Mouse (Mus musculus) CH12.LX (cell line): ENCODE measurements around the gene Lurap1. TPM values are rescaled to one million over a fixed set of nuclear protein-coding genes. Genes with fewer than 3 reads are reported as not detected.

ENCODE experiments used
- DNase-seq: peaks from one replicate; pipeline ENCODE4 v3.0.0-alpha.2; 2013; ENCODE audit errors: extremely low read depth
- H3K27ac ChIP-seq: 2 replicates; pipeline ENCODE4 v1.5.1; 2012; ENCODE audit warnings: low read depth, mild to moderate bottlenecking, control low read depth, moderate library complexity; ENCODE audit not compliant: insufficient read depth
- H3K27me3 ChIP-seq: replicated peaks from 2 replicates; pipeline ENCODE3; 2012; ENCODE audit warnings: inconsistent platforms
- H3K36me3 ChIP-seq, 2 experiments: replicated peaks in 1 of 2; 2 replicates each; pipeline versions ENCODE3 to v1.6.1; 2012; ENCODE audit warnings: inconsistent platforms in 1 of 2, low read length in 1 of 2, mild to moderate bottlenecking in 1 of 2, mixed read lengths in 1 of 2, moderate library complexity in 1 of 2; ENCODE audit not compliant: control insufficient read depth in 1 of 2, insufficient read depth in 1 of 2
- H3K4me1 ChIP-seq, 2 experiments: 2 replicates each; pipeline ENCODE4 v1.6.1; 2012; ENCODE audit warnings: inconsistent platforms in 1 of 2, moderate library complexity in 1 of 2; ENCODE audit not compliant: insufficient read depth in 2 of 2, control insufficient read depth in 1 of 2
- H3K4me2 ChIP-seq: 2 replicates; pipeline ENCODE4 v1.6.1; 2012; ENCODE audit warnings: low read depth, mild to moderate bottlenecking, control low read depth; ENCODE audit not compliant: poor library complexity, insufficient read depth, severe bottlenecking
- H3K4me3 ChIP-seq, 3 experiments: fragments of 150-350 bp in 1 of 3; sonication (generic) in 1 of 3; replicated peaks in 1 of 3; 2 replicates each; pipeline versions ENCODE3 to v1.5.1; 2011 to 2012; ENCODE audit warnings: low read depth in 2 of 3, low read length in 2 of 3, mild to moderate bottlenecking in 2 of 3, moderate library complexity in 2 of 3, control low read depth in 1 of 3, improper control_type of control experiment in 1 of 3, inconsistent platforms in 1 of 3, mixed read lengths in 1 of 3; ENCODE audit not compliant: poor library complexity in 1 of 3
- H3K79me2 ChIP-seq: replicated peaks from 2 replicates; pipeline ENCODE4 v1.6.1; 2012; ENCODE audit warnings: mild to moderate bottlenecking, moderate library complexity; ENCODE audit not compliant: control insufficient read depth, poor library complexity, insufficient read depth, severe bottlenecking; ENCODE audit errors: extremely low read depth
- H3K9ac ChIP-seq: 2 replicates; pipeline ENCODE4 v1.6.1; 2012; ENCODE audit warnings: low read depth, mild to moderate bottlenecking, control low read depth, moderate library complexity; ENCODE audit not compliant: insufficient read depth
- H3K9me3 ChIP-seq: replicated peaks from 2 replicates; pipeline ENCODE3; 2012; ENCODE audit warnings: low read length, inconsistent platforms, mixed read lengths
- CHD1 ChIP-seq: IDR thresholded peaks from 2 replicates; pipeline ENCODE4 v1.6.1; 2012; ENCODE audit warnings: low read depth, low read length, improper control_type of control experiment, inconsistent platforms
- ETS1 ChIP-seq: conservative IDR thresholded peaks from 2 replicates; pipeline ENCODE4 v1.6.1; 2012; ENCODE audit warnings: low read depth, mild to moderate bottlenecking, inconsistent platforms, low read length, improper control_type of control experiment, moderate library complexity
- GABPA ChIP-seq: IDR thresholded peaks from 2 replicates; pipeline ENCODE4 v1.6.1; 2012; ENCODE audit warnings: low read depth, low read length, improper control_type of control experiment, inconsistent platforms; ENCODE audit not compliant: insufficient replicate concordance
- HCFC1 ChIP-seq: IDR thresholded peaks from 2 replicates; pipeline ENCODE4 v1.6.1; 2012; ENCODE audit warnings: low read depth, mild to moderate bottlenecking, inconsistent platforms, low read length, improper control_type of control experiment
- IRF4 ChIP-seq: IDR thresholded peaks from 2 replicates; pipeline ENCODE4 v1.6.1; 2014; ENCODE audit warnings: low read depth, mild to moderate bottlenecking, inconsistent platforms, low read length, improper control_type of control experiment
- JUN ChIP-seq: IDR thresholded peaks from 2 replicates; pipeline ENCODE4 v1.6.1; 2011; ENCODE audit warnings: low read depth, mild to moderate bottlenecking, low read length, improper control_type of control experiment, moderate library complexity; ENCODE audit not compliant: insufficient read depth
- JUND ChIP-seq: conservative IDR thresholded peaks from 2 replicates; pipeline ENCODE4 v1.6.1; 2011; ENCODE audit warnings: low read depth, low read length, improper control_type of control experiment
- KAT2A ChIP-seq: IDR thresholded peaks from 2 replicates; pipeline ENCODE4 v1.6.1; 2012; ENCODE audit warnings: low read length, improper control_type of control experiment, inconsistent platforms; ENCODE audit not compliant: insufficient replicate concordance
- MAX ChIP-seq: IDR thresholded peaks from 2 replicates; pipeline ENCODE4 v1.6.1; 2011; ENCODE audit warnings: low read length, improper control_type of control experiment
- MAZ ChIP-seq: IDR thresholded peaks from 2 replicates; pipeline ENCODE4 v1.6.1; 2012; ENCODE audit warnings: low read depth, mild to moderate bottlenecking, inconsistent platforms, low read length, improper control_type of control experiment, moderate library complexity
- MEF2A ChIP-seq: IDR thresholded peaks from 2 replicates; pipeline ENCODE4 v1.6.1; 2014; ENCODE audit warnings: low read depth, mild to moderate bottlenecking, inconsistent platforms, low read length, improper control_type of control experiment, borderline replicate concordance
- MXI1 ChIP-seq: IDR thresholded peaks from 2 replicates; pipeline ENCODE4 v1.6.1; 2011; ENCODE audit warnings: mild to moderate bottlenecking, low read depth, low read length, improper control_type of control experiment
- MYC ChIP-seq: IDR thresholded peaks from 2 replicates; pipeline ENCODE4 v1.6.1; 2011; ENCODE audit warnings: low read depth, mild to moderate bottlenecking, improper control_type of control experiment, low read length
- NELFE ChIP-seq: IDR thresholded peaks from 2 replicates; pipeline ENCODE4 v1.6.1; 2011; ENCODE audit warnings: low read depth, low read length, improper control_type of control experiment
- PAX5 ChIP-seq: IDR thresholded peaks from 2 replicates; pipeline ENCODE4 v1.6.1; 2012; ENCODE audit warnings: low read length, inconsistent platforms, mixed read lengths
- POLR2AphosphoS2 ChIP-seq: IDR thresholded peaks from 2 replicates; pipeline ENCODE4 v1.6.1; 2011; ENCODE audit warnings: low read depth, low read length, improper control_type of control experiment
- RCOR1 ChIP-seq: conservative IDR thresholded peaks from 2 replicates; pipeline ENCODE4 v1.6.1; 2012; ENCODE audit warnings: low read depth, mild to moderate bottlenecking, inconsistent platforms, low read length, improper control_type of control experiment
- SMC3 ChIP-seq: IDR thresholded peaks from 2 replicates; pipeline ENCODE4 v1.6.1; 2011; ENCODE audit warnings: low read depth, low read length, improper control_type of control experiment
- TBP ChIP-seq: conservative IDR thresholded peaks from 2 replicates; pipeline ENCODE4 v1.6.1; 2011; ENCODE audit warnings: low read depth, low read length, improper control_type of control experiment
- TCF12 ChIP-seq: IDR thresholded peaks from 2 replicates; pipeline ENCODE4 v1.6.1; 2014; ENCODE audit warnings: low read depth, mild to moderate bottlenecking, inconsistent platforms, low read length, improper control_type of control experiment
- UBTF ChIP-seq: IDR thresholded peaks from 2 replicates; pipeline ENCODE4 v1.6.1; 2012; ENCODE audit warnings: low read depth, mild to moderate bottlenecking, inconsistent platforms, low read length, improper control_type of control experiment, moderate library complexity
- USF2 ChIP-seq: conservative IDR thresholded peaks from 2 replicates; pipeline ENCODE4 v1.6.1; 2011; ENCODE audit warnings: low read depth, low read length, improper control_type of control experiment
- ZC3H11A ChIP-seq: IDR thresholded peaks from 2 replicates; pipeline ENCODE4 v1.6.1; 2012; ENCODE audit warnings: low read depth, mild to moderate bottlenecking, inconsistent platforms, low read length, improper control_type of control experiment
- ZKSCAN1 ChIP-seq: IDR thresholded peaks from 2 replicates; pipeline ENCODE4 v1.6.1; 2012; ENCODE audit warnings: low read depth, inconsistent platforms, low read length, improper control_type of control experiment, borderline replicate concordance
- ZMIZ1 ChIP-seq: IDR thresholded peaks from 2 replicates; pipeline ENCODE4 v1.6.1; 2012; ENCODE audit warnings: low read depth, mild to moderate bottlenecking, inconsistent platforms, low read length, improper control_type of control experiment
- ZNF384 ChIP-seq: IDR thresholded peaks from 2 replicates; pipeline ENCODE4 v1.6.1; 2012; ENCODE audit warnings: low read depth, low read length, improper control_type of control experiment, inconsistent platforms
- dilution Hi-C: fragments of 300-500 bp; cut with MboI; formaldehyde crosslinking; loops from 2 replicates; pipeline ENCODE4 v1.14.3; 2020; ENCODE audit warnings: low sequenced_read_pairs; ENCODE audit not compliant: extremely low pct_unique_long_range_greater_than_20kb, extremely low pct_ligation_motif_present
- in situ Hi-C: fragments of 300-500 bp; cut with MboI; formaldehyde crosslinking; loops from 3 replicates; pipeline ENCODE4 v1.14.3; 2019; ENCODE audit warnings: low sequenced_read_pairs, low pct_ligation_motif_present, low pct_unique_long_range_greater_than_20kb, mixed read lengths
- polyA plus RNA-seq: library from polyadenylated mRNA; unstranded; fragments of >175 nt; gene quantifications from 2 replicates; pipeline ENCODE4 v1.2.1, GENCODE M21; 2012; ENCODE audit warnings: low read depth; ENCODE audit not compliant: insufficient read length
- total RNA-seq, 2 experiments: library from RNA; depleted of rRNA; stranded (reverse); fragments of 300-350 nt in 1 of 2; fragments of >200 nt in 1 of 2; gene quantifications; 2 replicates each; pipeline ENCODE4 v1.2.3; 2012 to 2014

Lurap1 gene
- total and polyA plus RNA-seq, 3 experiments: 0.10 TPM; not detected in 2

DNA sequence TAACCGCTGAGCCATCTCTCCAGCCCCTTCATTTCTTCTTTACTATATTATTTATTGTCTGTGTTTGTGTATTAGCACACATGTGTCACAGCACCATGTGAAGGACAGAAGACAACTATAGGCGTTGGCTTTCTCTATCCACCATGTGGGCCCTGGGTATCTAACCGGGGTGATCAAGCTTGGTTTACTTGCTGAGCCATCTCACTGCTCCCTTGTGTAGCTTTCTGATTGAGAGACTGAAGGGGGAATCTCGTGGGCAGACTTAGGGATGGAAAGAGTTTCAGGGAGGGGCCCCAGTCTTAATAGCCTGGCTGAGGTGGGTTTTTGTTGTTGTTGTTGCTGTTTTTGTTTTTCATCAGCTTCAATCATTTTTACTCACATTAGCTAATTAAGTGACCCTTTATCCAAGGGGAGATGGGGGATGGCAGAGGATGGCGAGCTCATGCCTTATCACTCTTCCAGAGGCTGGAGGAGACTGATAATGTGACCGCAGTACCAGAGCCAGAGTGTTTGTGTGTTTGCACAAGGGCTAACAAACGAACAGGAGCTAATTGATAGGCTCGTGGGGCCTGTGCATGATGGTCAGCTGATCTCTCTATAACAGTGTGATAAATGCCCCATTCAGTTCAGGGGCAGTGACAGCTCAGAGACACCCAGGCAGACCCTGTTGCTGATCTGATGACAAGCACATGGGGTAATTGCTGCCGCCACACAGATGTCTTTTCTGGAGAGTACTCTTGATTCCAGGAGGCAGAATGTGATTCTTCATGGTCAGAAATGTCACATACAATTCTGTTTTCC is 42.6 kb upstream of the Lurap1 start:
- TF ChIP-seq IRF4 (no peak), MXI1 (no peak), KAT2A (no peak), JUND (no peak), MEF2A (no peak), POLR2AphosphoS2 (no peak), SMC3 (no peak), NELFE (no peak), ZKSCAN1 (no peak), MAX (no peak), TCF12 (no peak), USF2 (no peak), RCOR1 (no peak), HCFC1 (no peak), GABPA (no peak), ZMIZ1 (no peak)
- Histone ChIP-seq H3K36me3 (no peaks in the 10 kb centered on the region), H3K4me3 (no peak overlapping the region), H3K4me2 (no peak overlapping the region), H3K9me3 (no peaks in the 10 kb centered on the region), H3K9ac (no peak overlapping the region), H3K27ac (no peak overlapping the region), H3K79me2 (no peaks in the 10 kb centered on the region), H3K27me3 (no peaks in the 10 kb centered on the region), H3K4me1 (no peaks in the 10 kb centered on the region)
- in situ Hi-C loops: no loop called here
- dilution Hi-C loops: no loop called here
- DNase-seq: no peak

DNA sequence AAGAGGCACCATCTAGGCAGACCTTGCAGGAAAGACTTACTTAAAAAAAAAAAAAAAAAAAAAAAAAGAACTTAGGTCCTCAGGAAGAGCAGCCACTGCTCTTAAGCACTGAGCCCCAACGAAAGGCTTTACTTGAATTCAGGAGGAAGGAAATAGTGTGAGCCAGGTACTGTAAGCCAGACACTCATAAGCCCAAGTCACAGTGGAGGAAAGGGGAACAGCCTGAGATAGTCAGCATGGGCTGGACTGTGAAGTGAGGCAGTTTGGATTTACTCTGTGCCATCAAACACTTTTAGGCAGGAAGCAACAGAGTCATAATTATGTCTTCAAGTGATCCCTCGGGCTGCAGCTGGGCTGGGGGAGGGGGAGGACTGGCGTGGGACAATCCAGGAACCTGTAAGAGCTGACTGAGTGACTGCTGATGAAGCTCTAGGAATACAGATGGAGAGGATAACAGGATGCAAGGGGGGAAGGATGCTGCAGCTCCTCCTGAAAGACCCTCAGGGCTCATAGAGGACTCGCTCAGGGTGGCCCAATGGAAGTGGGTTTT is 41.2 kb upstream of the Lurap1 start:
- dilution Hi-C loops: no loop called here
- Histone ChIP-seq H3K9me3 (no peaks in the 10 kb centered on the region), H3K27ac (no peak overlapping the region), H3K79me2 (no peaks in the 10 kb centered on the region), H3K9ac (no peak overlapping the region), H3K27me3 (no peaks in the 10 kb centered on the region), H3K36me3 (no peaks in the 10 kb centered on the region), H3K4me2 (no peak overlapping the region), H3K4me3 (no peak overlapping the region), H3K4me1 (no peaks in the 10 kb centered on the region)
- TF ChIP-seq CHD1: no peak
- no peak for TF ChIP-seq USF2
- TF ChIP-seq PAX5: no peak
- no peak for TF ChIP-seq UBTF
- no peak for TF ChIP-seq ZKSCAN1
- TF ChIP-seq MAZ: no peak
- TF ChIP-seq ETS1: no peak
- no peak for TF ChIP-seq HCFC1
- TF ChIP-seq MYC: no peak
- no peak for TF ChIP-seq NELFE
- no peak for TF ChIP-seq MXI1
- TF ChIP-seq TBP: no peak
- TF ChIP-seq ZNF384: no peak
- TF ChIP-seq ZMIZ1: no peak
- TF ChIP-seq JUN: no peak
- no peak for TF ChIP-seq ZC3H11A
- in situ Hi-C loops: no loop called here
- no peak for DNase-seq
